Mouse (Mus musculus) heart, adult 8-10 months (tissue): ENCODE results near the gene Commd4. TPM values are rescaled to one million over a fixed set of nuclear protein-coding genes. Genes with fewer than 3 reads are reported as not detected.
A peak's percentile ranks its signal among the peaks of the same experiment; 100 is the strongest.

Source experiments
- DNase-seq: peaks from one replicate; pipeline ENCODE4 v3.0.0; 2022; ENCODE audit warnings: low spot score
- total RNA-seq, 4 experiments: library from RNA; stranded (reverse); gene quantifications; 2 replicates each; pipeline ENCODE4 v1.2.4; 2022

Gene Commd4
- total RNA-seq, 4 experiments from 2014 or later, result 22.5 to 32.7 (median 29.0) TPM

GRCm38 (mm10) chr9:57141417-57142353, 16.4 kb downstream of the Commd4 start:
- DNase-seq, result no peak

GRCm38 (mm10) chr9:57139571-57139970, 18.6 kb downstream of the Commd4 start:
- DNase-seq, result no peak

DNA sequence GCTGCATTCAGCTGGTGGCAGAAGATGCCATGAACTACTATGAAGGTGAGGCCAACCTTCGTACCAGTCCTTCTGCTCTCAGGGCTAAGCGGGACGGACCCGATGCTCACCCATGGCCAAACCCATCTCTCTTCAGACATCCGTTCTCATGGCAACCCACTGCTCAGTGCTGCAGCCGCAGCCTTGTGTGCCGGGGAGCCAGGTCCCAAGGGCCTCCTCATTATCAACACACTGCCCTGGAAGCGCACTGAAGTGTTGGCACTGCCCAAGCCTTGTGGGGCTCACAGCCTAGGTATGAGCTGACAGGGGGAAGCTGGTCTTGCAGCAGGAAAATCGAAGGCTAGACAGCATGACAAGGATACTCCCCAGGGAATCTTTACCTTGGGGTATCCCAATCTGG, 19.0 kb downstream of the Commd4 start:
- DNase-seq, result no peak

DNA sequence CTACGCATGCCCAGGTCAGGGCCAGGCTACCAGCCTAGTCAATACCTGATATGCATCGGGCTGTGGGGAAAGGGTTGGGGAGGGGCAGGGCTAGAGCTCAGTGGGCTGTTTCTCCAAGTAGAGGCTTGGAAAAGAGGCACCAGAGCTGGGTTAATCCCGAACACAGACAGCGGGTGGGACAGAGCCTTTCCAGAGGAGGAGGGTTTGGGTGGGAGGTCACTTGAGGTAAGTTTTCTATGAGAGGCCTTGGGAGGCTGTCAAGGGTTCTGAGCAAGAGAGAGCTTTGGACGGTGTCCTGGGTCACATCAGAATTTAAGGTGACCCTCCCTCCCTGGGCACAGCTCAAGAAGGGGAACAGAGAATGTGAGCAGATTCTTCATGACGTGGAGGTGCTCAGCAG, 19.6 kb downstream of the Commd4 start:
- no peak for DNase-seq

GRCm38 (mm10) chr9:57137777-57138176, 20.4 kb downstream of the Commd4 start:
- DNase-seq, result no peak

GRCm38 (mm10) chr9:57137246-57137645, 20.9 kb downstream of the Commd4 start:
- DNase-seq, result no peak

DNA sequence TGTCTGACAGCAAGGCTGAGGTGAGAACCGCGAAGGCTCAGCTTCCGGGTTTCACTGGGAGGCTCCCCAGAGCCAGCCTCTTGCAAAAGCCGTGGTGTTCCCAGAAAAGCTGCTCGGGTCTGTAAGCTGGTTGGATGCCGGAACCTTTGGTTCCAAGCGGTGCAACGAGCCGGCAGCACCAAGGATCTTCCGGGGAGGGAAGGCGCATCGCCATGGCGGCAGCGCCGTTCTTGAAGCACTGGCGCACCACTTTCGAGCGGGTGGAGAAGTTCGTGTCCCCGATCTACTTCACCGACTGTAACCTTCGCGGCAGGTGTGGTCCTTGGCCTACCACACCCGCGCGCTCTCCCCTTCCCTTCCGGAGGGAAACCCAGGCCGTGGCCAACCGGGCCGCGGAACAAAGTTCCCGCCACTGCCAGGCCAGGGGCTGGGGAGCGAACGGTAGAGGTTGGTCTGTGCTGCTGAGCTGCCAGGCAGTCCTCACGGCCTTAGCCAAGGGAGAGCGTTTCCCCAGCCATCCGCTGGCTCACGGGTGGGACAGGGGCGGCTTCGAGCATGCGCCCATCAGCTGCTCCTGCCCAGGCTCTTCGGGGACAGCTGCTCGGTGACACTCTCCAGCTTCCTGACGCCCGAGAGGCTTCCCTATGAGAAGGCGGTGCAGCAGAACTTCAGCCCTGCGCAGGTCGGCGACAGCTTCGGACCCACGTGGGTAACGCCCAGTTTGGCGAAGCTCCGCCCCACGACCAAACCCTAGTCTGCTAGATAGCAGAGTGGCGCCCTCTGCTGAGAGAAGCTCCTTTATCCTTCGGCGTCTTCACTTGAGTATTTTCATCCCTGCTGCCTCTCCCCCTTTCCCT, 27.3 kb downstream of the Commd4 start, which contains the start of gene Man2c1:
Man2c1 (plus strand) TSS at position 114 of the 857 bp plus-strand sequence.
- peak; percentile 91 for DNase-seq

- DNase-seq, result no peak
These were observed 28.5 kb downstream of the Commd4 start for GRCm38 (mm10) chr9:57129641-57130040.

DNA sequence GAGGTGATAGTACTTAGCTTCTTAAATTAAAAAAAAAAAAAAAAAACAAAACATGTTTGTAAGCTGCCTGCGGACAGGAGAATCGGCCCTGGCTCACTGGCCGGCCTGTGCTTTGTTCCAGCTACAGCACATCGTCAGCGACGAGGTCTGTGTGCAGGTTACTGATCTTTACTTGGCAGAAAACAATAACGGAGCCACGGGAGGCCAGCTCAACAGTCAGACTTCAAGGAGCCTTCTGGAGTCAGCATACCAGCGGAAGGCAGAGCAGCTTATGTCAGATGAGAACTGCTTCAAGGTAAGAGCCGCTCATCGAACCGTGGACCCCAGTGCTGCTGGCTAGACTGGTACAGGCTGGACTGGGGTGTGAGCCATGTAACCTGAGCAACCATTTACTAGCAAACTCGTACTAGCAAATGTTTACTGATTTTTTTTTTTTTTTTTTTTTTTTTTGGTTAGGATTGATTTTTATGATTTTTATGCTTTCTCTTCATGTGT, 40.8 kb downstream of the Commd4 start:
- no peak for DNase-seq

Other genes with a start within 250 kb of the Commd4 start
- gene Snx33, start 230.0 kb downstream of the Commd4 start, total RNA-seq, result 10 to 100 TPM in 1 of 4 experiments, 1 to 10 TPM in 3; 7.3 to 10.3 (median 8.4) TPM
- 10 to 100 TPM; 58.6 to 70.1 (median 65.8) TPM for gene Imp3, start 220.9 kb downstream of the Commd4 start, total RNA-seq
- 10 to 100 TPM in 2 of 4 experiments, 1 to 10 TPM in 2; 9.1 to 11.4 (median 10.3) TPM for gene Snupn, start 207.5 kb downstream of the Commd4 start, total RNA-seq
- 10 to 100 TPM in 1 of 4 experiments, 1 to 10 TPM in 3; 6.3 to 10.2 (median 8.9) TPM for gene Ptpn9, start 163.4 kb downstream of the Commd4 start, total RNA-seq
- 10 to 100 TPM; 28.4 to 40.4 (median 30.9) TPM for gene Sin3a, start 86.3 kb downstream of the Commd4 start, total RNA-seq
- gene Man2c1, start 27.6 kb downstream of the Commd4 start, total RNA-seq, result 10 to 100 TPM; 45.6 to 56.1 (median 48.9) TPM
- gene Neil1, start 10.0 kb downstream of the Commd4 start, total RNA-seq, result 1 to 10 TPM; 5.4 to 7.1 (median 6.1) TPM
- not detected for gene Trcg1, start 78.2 kb upstream of the Commd4 start, total RNA-seq
- 10 to 100 TPM in 2 of 4 experiments, 1 to 10 TPM in 2; 7.9 to 10.7 (median 9.4) TPM for gene 1700017B05Rik, start 104.3 kb upstream of the Commd4 start, total RNA-seq